Mouse (Mus musculus): Measurements from ENCODE around the gene Nrip1. TPM values are rescaled to one million over a fixed set of nuclear protein-coding genes. Genes with fewer than 3 reads are reported as not detected.

Nrip1 gene
- polyA plus RNA-seq, 1 experiment from 2014 or later: 78.6 TPM

GRCm38 (mm10) chr16:76372045-76372940 lies 1.3 kb downstream of the Nrip1 start:
- peak; percentile 71 for DNase-seq (ENCODE audit: low spot score)

GRCm38 (mm10) chr16:76371614-76371917 lies 2.1 kb downstream of the Nrip1 start:
- DNase-seq (ENCODE audit: low spot score): no peak

- peak; percentile 62 for DNase-seq (ENCODE audit: low spot score)
Observed at GRCm38 (mm10) chr16:76370716-76371613, 2.7 kb downstream of the Nrip1 start.

- peak; percentile 45 for DNase-seq (ENCODE audit: low spot score)
Observed at GRCm38 (mm10) chr16:76370041-76370715, 3.4 kb downstream of the Nrip1 start.

- no peak for DNase-seq (ENCODE audit: low spot score)
Observed at GRCm38 (mm10) chr16:76369236-76369635, 4.4 kb downstream of the Nrip1 start.

GRCm38 (mm10) chr16:76367261-76367908 lies 6.2 kb downstream of the Nrip1 start:
- DNase-seq (ENCODE audit: low spot score): no peak

- peak; percentile 58 for DNase-seq (ENCODE audit: low spot score)
Observed at GRCm38 (mm10) chr16:76365790-76366406, 7.7 kb downstream of the Nrip1 start.

GRCm38 (mm10) chr16:76365237-76365636 lies 8.4 kb downstream of the Nrip1 start:
- DNase-seq (ENCODE audit: low spot score): no peak

- no peak for DNase-seq (ENCODE audit: low spot score)
Observed at GRCm38 (mm10) chr16:76363641-76364040, 10.0 kb downstream of the Nrip1 start.

- no peak for DNase-seq (ENCODE audit: low spot score)
Observed at GRCm38 (mm10) chr16:76362982-76363381, 10.6 kb downstream of the Nrip1 start.

GRCm38 (mm10) chr16:76360441-76360840 lies 13.2 kb downstream of the Nrip1 start:
- DNase-seq (ENCODE audit: low spot score): no peak

- DNase-seq (ENCODE audit: low spot score): no peak
Observed at GRCm38 (mm10) chr16:76358757-76359156, 14.9 kb downstream of the Nrip1 start.

GRCm38 (mm10) chr16:76358128-76358748 lies 15.4 kb downstream of the Nrip1 start:
- no peak for DNase-seq (ENCODE audit: low spot score)

- no peak for DNase-seq (ENCODE audit: low spot score)
Observed at GRCm38 (mm10) chr16:76357155-76357554, 16.5 kb downstream of the Nrip1 start.

GRCm38 (mm10) chr16:76355947-76356550 lies 17.6 kb downstream of the Nrip1 start:
- DNase-seq (ENCODE audit: low spot score): no peak

GRCm38 (mm10) chr16:76355267-76355666 lies 18.4 kb downstream of the Nrip1 start:
- DNase-seq (ENCODE audit: low spot score): no peak

- peak; percentile 40 for DNase-seq (ENCODE audit: low spot score)
Observed at GRCm38 (mm10) chr16:76354841-76355240, 18.8 kb downstream of the Nrip1 start.

GRCm38 (mm10) chr16:76354289-76354688 lies 19.3 kb downstream of the Nrip1 start:
- DNase-seq (ENCODE audit: low spot score): peak; percentile 87

GRCm38 (mm10) chr16:76350922-76351321 lies 22.7 kb downstream of the Nrip1 start:
- DNase-seq (ENCODE audit: low spot score): peak; percentile 35

GRCm38 (mm10) chr16:76349053-76349452 lies 24.6 kb downstream of the Nrip1 start:
- DNase-seq (ENCODE audit: low spot score): no peak
